Mouse (Mus musculus): Measurements from ENCODE around the gene Aff2. TPM values are rescaled to one million over a fixed set of nuclear protein-coding genes. Genes with fewer than 3 reads are reported as not detected.

Aff2 gene
- polyA plus RNA-seq, 1 experiment from 2014 or later = 12.7 TPM

DNA sequence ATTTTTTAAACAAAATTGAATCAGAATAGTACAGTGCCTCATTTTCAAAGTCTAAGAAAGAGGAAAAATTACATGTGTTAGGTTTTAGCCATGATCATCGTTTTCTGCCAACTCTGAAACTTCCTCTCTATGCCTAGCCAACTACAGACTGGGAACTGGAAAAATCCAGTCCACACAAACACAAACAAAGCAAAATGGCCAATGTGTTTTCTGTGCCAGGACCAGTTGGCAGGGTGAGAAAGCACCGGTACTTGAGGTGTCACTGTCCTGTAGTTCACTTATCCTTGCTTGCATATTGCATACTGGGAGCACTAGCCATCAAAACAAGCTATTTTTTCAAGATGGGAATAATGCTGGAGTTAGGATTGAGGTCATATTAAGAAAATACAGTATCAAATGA lies 100.8 kb downstream of the Aff2 start:
- H3K9ac ChIP-seq (replicated peaks) = no peak overlapping the region
- H3K27ac ChIP-seq (replicated peaks) = no peak overlapping the region
- no peak for ATAC-seq (ENCODE audit: low FRiP score)
- no peaks in the 10 kb centered on the region for H3K36me3 ChIP-seq
- H3K4me2 ChIP-seq = no peak overlapping the region
- 80% methylated on average over 2 of the region's 2 CpGs for WGBS
- H3K27me3 ChIP-seq (replicated peaks) = no peaks in the 10 kb centered on the region
- H3K4me1 ChIP-seq = no peaks in the 10 kb centered on the region
- H3K4me3 ChIP-seq (replicated peaks) = no peak overlapping the region
- no peaks in the 10 kb centered on the region for H3K9me3 ChIP-seq (replicated peaks)

DNA sequence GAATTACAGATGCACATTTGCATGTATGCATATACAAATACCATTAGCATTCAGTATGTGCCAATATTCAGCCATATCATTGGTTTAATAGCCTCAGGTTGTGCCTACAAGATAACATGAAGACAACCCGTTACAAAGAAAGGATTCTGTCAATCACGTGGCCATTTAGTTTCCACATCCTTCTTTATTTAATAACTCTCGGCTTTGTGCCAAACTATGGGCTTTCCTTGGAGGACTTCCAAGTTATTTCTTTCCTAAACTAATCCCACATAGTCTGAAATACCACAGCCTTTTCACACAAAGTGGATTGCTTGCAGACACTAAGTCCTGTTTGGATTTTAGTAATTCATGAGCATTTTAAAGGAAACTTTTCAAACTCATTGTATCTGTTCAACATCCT lies 142.0 kb downstream of the Aff2 start:
- Histone ChIP-seq H3K4me2 (no peak overlapping the region), H3K4me1 (no peaks in the 10 kb centered on the region), H3K36me3 (no peaks in the 10 kb centered on the region), H3K4me3 (replicated peaks) (no peak overlapping the region), H3K9ac (replicated peaks) (no peak overlapping the region), H3K27me3 (replicated peaks) (no peaks in the 10 kb centered on the region), H3K9me3 (replicated peaks) (no peaks in the 10 kb centered on the region), H3K27ac (replicated peaks) (no peak overlapping the region)
- WGBS = 74% methylated on average over 3 of the region's 3 CpGs
- ATAC-seq (ENCODE audit: low FRiP score) = no peak

DNA sequence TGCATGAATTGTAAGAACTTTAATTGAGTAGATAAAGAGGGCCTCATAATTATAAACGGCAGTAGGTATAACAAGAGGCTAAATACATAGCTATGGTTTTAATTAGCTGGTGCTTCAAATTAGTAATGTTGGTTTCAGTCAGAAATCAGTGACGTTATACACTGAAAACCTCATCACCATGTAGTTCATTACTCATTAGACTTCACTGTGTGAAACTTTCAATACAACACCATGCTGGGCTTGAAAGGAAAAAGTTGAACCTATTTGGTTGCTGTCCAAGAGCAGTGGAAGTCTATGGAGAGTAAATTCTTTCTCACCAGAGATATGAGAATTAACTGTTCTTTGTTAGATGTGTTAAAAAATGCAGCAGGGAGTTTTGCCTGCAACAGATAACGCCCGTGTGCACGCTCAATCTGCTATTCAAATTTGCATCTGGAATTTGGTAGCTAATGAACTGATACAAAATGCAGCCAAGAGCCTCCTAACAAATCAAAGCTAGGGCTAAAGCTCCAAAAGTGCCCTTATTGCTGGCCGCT lies 158.0 kb downstream of the Aff2 start:
- Histone ChIP-seq H3K9ac (replicated peaks) (no peak overlapping the region), H3K4me1 (no peaks in the 10 kb centered on the region), H3K27ac (replicated peaks) (no peak overlapping the region), H3K36me3 (no peaks in the 10 kb centered on the region), H3K9me3 (replicated peaks) (no peaks in the 10 kb centered on the region), H3K27me3 (replicated peaks) (no peaks in the 10 kb centered on the region), H3K4me3 (replicated peaks) (no peak overlapping the region), H3K4me2 (no peak overlapping the region)
- ATAC-seq (ENCODE audit: low FRiP score) = no peak
- WGBS = 55% methylated on average over 6 of the region's 6 CpGs

DNA sequence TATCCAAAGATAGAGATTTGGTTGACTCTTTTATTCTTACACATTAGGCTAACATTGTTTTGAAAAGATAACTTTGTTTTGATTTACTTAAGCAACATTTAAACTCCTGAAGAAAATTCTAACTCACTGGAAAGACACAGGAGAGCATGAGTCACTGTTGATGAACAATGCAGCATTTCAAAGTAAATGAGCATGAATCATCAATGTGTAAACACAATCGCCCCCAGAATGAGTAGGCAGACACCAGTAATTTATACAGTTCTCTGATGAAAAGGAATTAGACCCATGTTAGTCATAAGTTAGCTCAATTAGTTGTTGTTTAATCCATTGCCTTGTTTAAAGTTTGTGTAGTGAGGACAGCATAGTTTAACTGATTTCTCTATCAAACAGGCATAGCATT lies 180.7 kb downstream of the Aff2 start:
- no peak for ATAC-seq (ENCODE audit: low FRiP score)
- no peak overlapping the region for H3K27ac ChIP-seq (replicated peaks)
- no peak overlapping the region for H3K9ac ChIP-seq (replicated peaks)
- H3K27me3 ChIP-seq (replicated peaks) = no peaks in the 10 kb centered on the region
- H3K9me3 ChIP-seq (replicated peaks) = no peaks in the 10 kb centered on the region
- H3K4me2 ChIP-seq = no peak overlapping the region
- H3K4me3 ChIP-seq (replicated peaks) = no peak overlapping the region
- H3K4me1 ChIP-seq = no peaks in the 10 kb centered on the region
- no peaks in the 10 kb centered on the region for H3K36me3 ChIP-seq
- 71% methylated on average over 1 of the region's 1 CpGs for WGBS

DNA sequence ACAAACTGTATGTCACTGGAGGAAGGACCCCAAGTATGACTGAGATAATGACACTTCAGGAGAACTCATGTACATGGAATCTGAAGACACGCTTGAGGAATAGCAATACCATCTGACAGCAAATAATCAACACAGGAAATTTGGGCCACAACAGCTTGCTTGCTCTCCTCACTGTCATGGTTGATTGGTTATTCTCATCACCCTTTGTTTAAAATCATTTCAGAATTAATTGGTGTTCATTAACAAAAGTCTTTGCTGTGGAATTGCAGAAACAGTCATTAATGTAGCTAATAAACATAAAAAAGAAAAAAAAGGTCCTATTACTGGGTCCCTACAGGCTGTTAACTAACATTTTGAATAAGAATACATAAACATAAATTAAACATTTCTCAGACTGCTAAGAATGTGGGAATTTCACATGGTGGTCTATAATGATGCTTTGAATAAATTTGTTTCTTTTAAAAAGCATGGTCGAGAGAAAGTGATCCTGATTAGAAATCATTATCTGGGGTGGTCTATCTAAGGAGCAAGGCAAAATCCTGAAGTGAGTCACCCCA lies 219.9 kb downstream of the Aff2 start:
- H3K4me3 ChIP-seq (replicated peaks) = no peak overlapping the region
- no peaks in the 10 kb centered on the region for H3K36me3 ChIP-seq
- H3K27ac ChIP-seq (replicated peaks) = no peak overlapping the region
- no peak overlapping the region for H3K4me2 ChIP-seq
- ATAC-seq (ENCODE audit: low FRiP score) = no peak
- 53% methylated on average over 2 of the region's 2 CpGs for WGBS
- no peaks in the 10 kb centered on the region for H3K4me1 ChIP-seq
- H3K27me3 ChIP-seq (replicated peaks) = no peaks in the 10 kb centered on the region
- H3K9ac ChIP-seq (replicated peaks) = no peak overlapping the region
- no peaks in the 10 kb centered on the region for H3K9me3 ChIP-seq (replicated peaks)

DNA sequence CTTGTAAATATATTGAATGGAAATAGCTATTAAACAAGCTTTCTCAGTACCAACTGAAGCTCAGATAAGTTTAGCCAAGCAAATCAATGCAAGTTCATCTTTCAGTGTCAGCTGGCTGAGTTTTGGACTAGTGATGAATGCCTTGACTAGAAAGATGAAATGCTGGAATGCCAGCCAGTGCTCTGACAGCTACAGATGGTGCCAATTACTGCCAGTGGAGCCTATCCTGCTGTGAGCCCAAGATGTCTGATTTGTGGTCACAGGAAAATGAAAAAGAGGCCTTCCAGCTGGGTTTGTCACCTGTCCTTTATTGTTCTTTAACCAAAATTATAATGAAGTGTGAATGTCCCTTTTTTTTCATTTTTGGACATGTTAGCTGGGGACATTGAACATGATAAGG lies 248.7 kb downstream of the Aff2 start:
- Histone ChIP-seq H3K27ac (replicated peaks) (no peak overlapping the region), H3K36me3 (no peaks in the 10 kb centered on the region), H3K4me2 (no peak overlapping the region), H3K4me3 (replicated peaks) (no peak overlapping the region), H3K27me3 (replicated peaks) (no peaks in the 10 kb centered on the region), H3K9me3 (replicated peaks) (no peaks in the 10 kb centered on the region), H3K9ac (replicated peaks) (no peak overlapping the region), H3K4me1 (no peaks in the 10 kb centered on the region)
- ATAC-seq (ENCODE audit: low FRiP score) = no peak

DNA sequence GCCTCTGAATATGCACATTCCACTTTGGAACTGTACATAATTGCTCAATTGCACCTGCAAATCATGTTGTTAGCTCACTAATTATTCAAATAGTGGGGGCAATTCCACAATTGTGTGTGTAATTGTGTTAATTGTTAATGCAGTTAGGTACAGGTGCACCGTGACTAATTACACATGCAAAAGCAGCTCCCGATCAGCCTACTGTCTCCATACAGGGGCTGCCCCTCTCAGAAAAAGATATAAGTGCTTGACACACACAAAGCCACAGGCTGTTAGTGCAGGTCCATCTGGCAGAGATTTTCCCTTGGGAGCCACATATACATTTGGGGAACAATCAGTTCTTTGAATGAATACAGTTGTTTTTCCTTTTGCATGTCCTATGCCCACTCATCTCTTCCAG lies 302.9 kb downstream of the Aff2 start:
- Histone ChIP-seq H3K27ac (replicated peaks) (no peak overlapping the region), H3K4me1 (no peaks in the 10 kb centered on the region), H3K9me3 (replicated peaks) (no peaks in the 10 kb centered on the region), H3K9ac (replicated peaks) (no peak overlapping the region), H3K4me3 (replicated peaks) (no peak overlapping the region), H3K4me2 (no peak overlapping the region), H3K36me3 (no peaks in the 10 kb centered on the region), H3K27me3 (replicated peaks) (no peaks in the 10 kb centered on the region)
- WGBS = 49% methylated on average over 2 of the region's 2 CpGs
- no peak for ATAC-seq (ENCODE audit: low FRiP score)

DNA sequence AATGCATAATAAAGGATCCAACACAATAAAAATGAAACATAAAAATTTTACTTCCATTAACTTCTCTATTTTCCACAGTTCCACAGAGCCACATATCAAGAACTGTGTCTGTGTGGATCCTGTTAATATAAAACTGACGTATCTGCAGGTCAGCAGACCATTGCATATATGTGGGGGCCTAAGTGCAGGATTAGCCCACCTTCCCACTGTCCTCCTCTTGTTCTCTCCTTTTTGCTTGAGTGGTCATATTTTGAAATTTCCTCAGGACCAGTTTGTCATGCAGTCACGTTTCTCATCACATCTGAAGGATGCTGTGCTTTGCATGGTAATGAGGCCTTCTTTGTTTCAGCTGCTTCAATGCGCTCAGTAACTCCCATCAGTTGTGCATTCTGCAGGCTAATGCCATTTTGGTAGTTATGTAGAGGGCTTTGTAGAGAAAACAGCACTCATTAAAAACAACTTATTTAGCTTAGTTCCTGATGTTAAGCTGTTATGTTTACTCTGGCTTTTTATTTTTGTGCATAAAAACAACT lies 306.1 kb downstream of the Aff2 start:
- ATAC-seq (ENCODE audit: low FRiP score) = no peak
- H3K9me3 ChIP-seq (replicated peaks) = no peaks in the 10 kb centered on the region
- H3K27me3 ChIP-seq (replicated peaks) = no peaks in the 10 kb centered on the region
- H3K36me3 ChIP-seq = no peaks in the 10 kb centered on the region
- no peak overlapping the region for H3K9ac ChIP-seq (replicated peaks)
- no peak overlapping the region for H3K4me2 ChIP-seq
- 46% methylated on average over 3 of the region's 3 CpGs for WGBS
- no peak overlapping the region for H3K27ac ChIP-seq (replicated peaks)
- no peak overlapping the region for H3K4me3 ChIP-seq (replicated peaks)
- no peaks in the 10 kb centered on the region for H3K4me1 ChIP-seq

DNA sequence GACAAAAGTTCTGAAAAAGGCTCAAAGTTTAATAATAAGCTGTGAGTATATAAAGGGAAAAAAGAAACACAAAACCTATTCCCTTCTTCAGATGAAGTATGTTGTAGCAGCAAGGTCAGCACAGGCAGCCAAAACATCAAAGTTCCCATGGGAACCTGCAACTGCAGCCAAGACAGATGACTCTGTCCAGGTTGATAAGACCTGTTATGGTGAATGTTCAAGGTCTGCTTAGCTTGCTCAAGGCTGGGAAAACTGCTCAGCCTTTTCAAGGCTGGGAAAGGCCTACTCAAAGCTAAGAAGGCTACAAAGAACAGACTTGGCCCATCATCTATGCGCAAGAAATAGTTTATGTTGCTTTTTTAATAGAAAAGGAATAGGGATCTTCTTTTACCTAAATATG lies 315.6 kb downstream of the Aff2 start:
- H3K4me2 ChIP-seq = no peak overlapping the region
- H3K9me3 ChIP-seq (replicated peaks) = no peaks in the 10 kb centered on the region
- no peaks in the 10 kb centered on the region for H3K36me3 ChIP-seq
- no peaks in the 10 kb centered on the region for H3K27me3 ChIP-seq (replicated peaks)
- H3K4me1 ChIP-seq = no peaks in the 10 kb centered on the region
- H3K27ac ChIP-seq (replicated peaks) = no peak overlapping the region
- no peak overlapping the region for H3K9ac ChIP-seq (replicated peaks)
- no peak for ATAC-seq (ENCODE audit: low FRiP score)
- no peak overlapping the region for H3K4me3 ChIP-seq (replicated peaks)
- 97% methylated on average over 1 of the region's 1 CpGs for WGBS

DNA sequence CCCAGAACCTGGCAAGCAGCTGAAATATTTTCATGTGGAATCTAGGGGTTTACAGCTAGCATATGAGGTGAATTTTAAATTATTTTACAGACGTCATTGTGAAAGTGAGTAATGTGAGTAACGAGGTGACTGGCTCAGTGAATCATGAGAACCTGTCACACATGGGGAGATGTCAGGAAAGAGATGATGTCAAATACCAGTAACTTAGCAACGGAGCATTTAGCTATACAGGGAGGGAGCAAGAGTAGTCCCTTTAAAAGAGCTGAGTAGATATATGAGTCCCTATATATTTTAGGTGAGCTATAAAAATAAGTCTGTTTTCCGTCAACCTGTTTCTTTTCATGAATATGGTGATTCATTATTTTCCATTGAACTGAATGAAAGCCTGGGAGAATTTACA lies 338.7 kb downstream of the Aff2 start:
- Histone ChIP-seq H3K4me2 (no peak overlapping the region), H3K4me1 (no peaks in the 10 kb centered on the region), H3K4me3 (replicated peaks) (no peak overlapping the region), H3K9ac (replicated peaks) (no peak overlapping the region), H3K27ac (replicated peaks) (no peak overlapping the region), H3K9me3 (replicated peaks) (no peaks in the 10 kb centered on the region), H3K27me3 (replicated peaks) (no peaks in the 10 kb centered on the region), H3K36me3 (no peaks in the 10 kb centered on the region)
- ATAC-seq (ENCODE audit: low FRiP score) = no peak
- 61% methylated on average over 4 of the region's 4 CpGs for WGBS

DNA sequence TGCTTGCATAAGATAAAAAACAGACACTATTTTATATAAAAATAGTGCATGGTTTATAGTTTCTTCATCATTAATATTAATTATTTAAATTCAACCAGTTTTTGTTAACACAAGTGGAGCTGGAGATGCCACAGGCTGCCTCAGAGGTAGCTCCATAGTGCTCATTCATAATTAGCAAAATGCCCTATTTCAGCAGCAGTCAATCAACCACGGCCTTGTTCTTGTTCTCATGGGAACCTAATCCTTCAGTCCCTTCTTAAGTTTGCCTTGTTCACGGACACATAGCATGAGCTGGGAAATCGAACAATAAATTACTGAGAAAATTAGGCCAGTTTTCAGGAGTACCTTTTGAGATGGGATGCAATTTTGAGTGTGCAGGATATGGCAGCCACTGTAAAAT lies 378.9 kb downstream of the Aff2 start:
- Histone ChIP-seq H3K36me3 (no peaks in the 10 kb centered on the region), H3K9me3 (replicated peaks) (no peaks in the 10 kb centered on the region), H3K4me3 (replicated peaks) (no peak overlapping the region), H3K9ac (replicated peaks) (no peak overlapping the region), H3K4me1 (no peaks in the 10 kb centered on the region), H3K4me2 (no peak overlapping the region), H3K27me3 (replicated peaks) (no peaks in the 10 kb centered on the region), H3K27ac (replicated peaks) (no peak overlapping the region)
- no peak for ATAC-seq (ENCODE audit: low FRiP score)
- WGBS = 62% methylated on average over 3 of the region's 3 CpGs

DNA sequence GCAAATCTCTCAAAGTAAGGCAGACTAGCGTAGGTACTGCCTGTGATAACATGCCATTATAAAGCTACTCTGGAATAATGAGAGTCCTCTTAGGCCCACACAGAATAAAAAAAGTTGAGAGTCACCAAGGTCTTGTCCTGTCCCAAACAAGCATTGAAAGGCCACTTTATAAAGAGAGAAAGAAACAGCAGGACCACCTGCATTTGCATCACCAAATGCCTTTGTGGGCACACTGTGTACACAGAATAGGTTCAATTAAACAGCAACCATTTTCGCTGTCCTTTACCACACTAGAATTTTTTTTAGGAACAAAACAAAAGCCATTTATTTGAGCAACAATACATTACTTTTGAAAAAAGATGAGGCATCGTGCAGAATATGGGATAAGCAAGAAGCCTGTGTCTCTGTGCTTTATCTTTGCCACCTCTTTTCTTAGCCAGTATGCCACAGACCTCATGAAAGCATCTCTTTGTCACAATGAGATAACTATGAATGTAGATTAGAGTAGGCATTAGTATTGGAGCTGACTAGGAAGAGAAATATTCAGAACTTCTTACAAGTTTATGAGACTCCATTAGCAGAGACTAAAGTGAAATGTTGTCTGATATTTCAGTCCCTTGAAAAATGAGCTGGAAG lies 385.0 kb downstream of the Aff2 start:
- Histone ChIP-seq H3K4me2 (no peak overlapping the region), H3K27ac (replicated peaks) (no peak overlapping the region), H3K4me1 (no peaks in the 10 kb centered on the region), H3K9ac (replicated peaks) (no peak overlapping the region), H3K9me3 (replicated peaks) (no peaks in the 10 kb centered on the region), H3K27me3 (replicated peaks) (no peaks in the 10 kb centered on the region), H3K4me3 (replicated peaks) (no peak overlapping the region), H3K36me3 (no peaks in the 10 kb centered on the region)
- no peak for ATAC-seq (ENCODE audit: low FRiP score)
- WGBS = 28% methylated on average over 3 of the region's 3 CpGs

Data from neural tube, embryonic 15.5 days (tissue).